Mouse (Mus musculus) heart, embryonic 14.5 days (tissue): ENCODE results near the gene Henmt1. TPM values are rescaled to one million over a fixed set of nuclear protein-coding genes. Genes with fewer than 3 reads are reported as not detected.

ENCODE experiments used
- ATAC-seq: fragments of 200-750 bp; cut with Nextera tagmentation; 2 replicates; pipeline ENCODE4 v1.8.0; 2017; ENCODE audit warnings: low read depth, moderate TSS enrichment; ENCODE audit not compliant: insufficient number of reproducible peaks, insufficient read depth, low FRiP score
- H3K27ac ChIP-seq, 2 experiments: fragments of 200-500 bp in 1 of 2; fragments of 300-500 bp in 1 of 2; sonication (generic) in 1 of 2; replicated peaks in 1 of 2; 2 replicates each; pipeline ENCODE4 v1.5.1; 2012 to 2014; ENCODE audit warnings: low read depth in 2 of 2, low read length in 2 of 2, control low read depth in 1 of 2, mild to moderate bottlenecking in 1 of 2, mixed read lengths in 1 of 2; ENCODE audit not compliant: control insufficient read depth in 1 of 2, insufficient read depth in 1 of 2
- H3K27me3 ChIP-seq: fragments of 300-500 bp; sonication (generic); 2 replicates; pipeline ENCODE4 v1.6.1; 2014; ENCODE audit warnings: mild to moderate bottlenecking, low read length, control low read depth; ENCODE audit not compliant: control insufficient read depth, insufficient read depth
- H3K36me3 ChIP-seq: fragments of 300-500 bp; sonication (generic); 2 replicates; pipeline ENCODE4 v1.6.1; 2014; ENCODE audit warnings: mild to moderate bottlenecking, control low read depth, low read length, mixed read lengths; ENCODE audit not compliant: control insufficient read depth, insufficient read depth
- H3K4me1 ChIP-seq, 2 experiments: fragments of 200-500 bp in 1 of 2; fragments of 300-500 bp in 1 of 2; sonication (generic) in 1 of 2; 2 replicates each; pipeline ENCODE4 v1.6.1; 2012 to 2014; ENCODE audit warnings: low read length in 2 of 2, control low read depth in 1 of 2, mixed read lengths in 1 of 2; ENCODE audit not compliant: control insufficient read depth in 2 of 2, insufficient read depth in 2 of 2
- H3K4me2 ChIP-seq: fragments of 300-500 bp; sonication (generic); 2 replicates; pipeline ENCODE4 v1.6.1; 2014; ENCODE audit warnings: mild to moderate bottlenecking, low read length
- H3K4me3 ChIP-seq, 2 experiments: fragments of 200-500 bp in 1 of 2; fragments of 300-500 bp in 1 of 2; sonication (generic) in 1 of 2; 2 replicates each; pipeline ENCODE4 v1.5.1; 2012 to 2014; ENCODE audit warnings: low read length in 2 of 2, mild to moderate bottlenecking in 2 of 2, control low read depth in 1 of 2, low read depth in 1 of 2, moderate library complexity in 1 of 2; ENCODE audit not compliant: control insufficient read depth in 1 of 2, insufficient read depth in 1 of 2
- H3K9ac ChIP-seq: fragments of 300-500 bp; sonication (generic); 2 replicates; pipeline ENCODE4 v1.6.1; 2014; ENCODE audit warnings: mild to moderate bottlenecking, low read length
- H3K9me3 ChIP-seq: fragments of 300-500 bp; sonication (generic); 2 replicates; pipeline ENCODE4 v1.6.1; 2016; ENCODE audit warnings: low read length, control low read depth; ENCODE audit not compliant: control insufficient read depth
- WGBS: fragments of 180-500 bp; shearing (Covaris S2); extraction: QIAGEN DNeasy Blood & Tissue Kit; methylation state at CpG from one replicate; pipeline ENCODE4 v1.1.7; 2014; 5-methylcytosine and 5-hydroxymethylcytosine counted together
- polyA plus RNA-seq: library from polyadenylated mRNA; unstranded; fragments of >200 nt; fragmentation: Nextera tagmentation; extraction: Ambion mirVana; gene quantifications from 2 replicates; pipeline ENCODE4 v1.2.1, GENCODE M21; 2014

Henmt1 gene
- polyA plus RNA-seq, 1 experiment from 2014 or later: not detected

- Histone ChIP-seq H3K27me3 (no peaks in the 10 kb centered on the region), H3K9me3 (no peaks in the 10 kb centered on the region), H3K4me1 (no peaks in the 10 kb centered on the region), H3K36me3 (peaks cover 43% of the 10 kb centered on the region), H3K9ac (no peak overlapping the region), H3K4me2 (no peak overlapping the region), H3K27ac (no peak overlapping the region), H3K4me3 (no peak overlapping the region)
- WGBS: 41% methylated on average over 5 of the region's 5 CpGs
- ATAC-seq: no peak
Measured at GRCm38 (mm10) chr3:108983989-108984388, 44.3 kb downstream of the Henmt1 start.

- Histone ChIP-seq H3K9ac (no peak overlapping the region), H3K27me3 (no peaks in the 10 kb centered on the region), H3K4me2 (no peak overlapping the region), H3K4me1 (no peaks in the 10 kb centered on the region), H3K36me3 (peaks cover 42% of the 10 kb centered on the region), H3K27ac (no peak overlapping the region), H3K9me3 (no peaks in the 10 kb centered on the region), H3K4me3 (no peak overlapping the region)
- ATAC-seq: no peak
- WGBS: 67% methylated on average over 1 of the region's 1 CpGs
Measured at GRCm38 (mm10) chr3:108986534-108986933, 46.9 kb downstream of the Henmt1 start.

- ATAC-seq: no peak
- no peak overlapping the region for H3K27ac ChIP-seq
- H3K9ac ChIP-seq: no peak overlapping the region
- no peaks in the 10 kb centered on the region for H3K9me3 ChIP-seq
- no peak overlapping the region for H3K4me3 ChIP-seq
- H3K27me3 ChIP-seq: no peaks in the 10 kb centered on the region
- H3K4me1 ChIP-seq: no peaks in the 10 kb centered on the region
- H3K4me2 ChIP-seq: no peak overlapping the region
- WGBS: 73% methylated on average over 12 of the region's 12 CpGs
- peaks cover 48% of the 10 kb centered on the region for H3K36me3 ChIP-seq
Measured at GRCm38 (mm10) chr3:108987009-108987659, 47.5 kb downstream of the Henmt1 start.

DNA sequence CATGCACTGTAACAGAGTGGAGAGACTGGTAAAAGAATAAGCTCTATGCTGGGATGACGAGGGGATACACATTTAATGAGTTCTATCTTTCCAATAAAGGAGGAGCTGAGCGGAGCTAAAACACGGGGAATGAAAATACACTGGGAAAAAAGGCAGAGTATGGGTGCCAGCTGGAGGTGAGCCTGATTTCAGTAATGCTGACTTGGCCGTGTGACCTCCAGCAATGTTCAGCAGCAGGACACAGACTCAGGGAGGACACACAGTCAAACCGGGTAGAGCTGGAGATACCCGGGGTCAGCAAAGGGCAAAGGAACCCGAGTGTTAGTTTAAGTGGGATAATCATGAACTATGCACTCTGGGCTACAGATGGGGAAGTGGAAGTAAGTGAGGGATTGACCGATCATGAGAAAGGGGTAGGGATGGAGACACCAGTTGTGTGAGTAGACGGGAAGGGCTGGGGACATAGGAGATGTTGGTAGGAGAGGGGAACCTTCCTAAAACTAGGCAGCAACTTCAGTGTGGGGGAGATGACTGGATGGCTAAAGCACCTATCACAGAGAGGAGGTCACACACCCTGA is 50.4 kb downstream of the Henmt1 start:
- WGBS: 78% methylated on average over 9 of the region's 9 CpGs
- peaks cover 50% of the 10 kb centered on the region for H3K36me3 ChIP-seq

GRCm38 (mm10) chr3:108994477-108994876 is 54.8 kb downstream of the Henmt1 start:
- H3K9ac ChIP-seq: no peak overlapping the region
- 93% methylated on average over 2 of the region's 2 CpGs for WGBS

More for the DNA sequence above, 50.4 kb downstream of the Henmt1 start:
- Histone ChIP-seq H3K27ac (no peak overlapping the region), H3K9ac (no peak overlapping the region), H3K27me3 (no peaks in the 10 kb centered on the region), H3K4me2 (no peak overlapping the region), H3K9me3 (no peaks in the 10 kb centered on the region), H3K4me1 (no peaks in the 10 kb centered on the region), H3K4me3 (no peak overlapping the region)
- ATAC-seq: no peak; the same call in 1 of the 2 replicates

DNA sequence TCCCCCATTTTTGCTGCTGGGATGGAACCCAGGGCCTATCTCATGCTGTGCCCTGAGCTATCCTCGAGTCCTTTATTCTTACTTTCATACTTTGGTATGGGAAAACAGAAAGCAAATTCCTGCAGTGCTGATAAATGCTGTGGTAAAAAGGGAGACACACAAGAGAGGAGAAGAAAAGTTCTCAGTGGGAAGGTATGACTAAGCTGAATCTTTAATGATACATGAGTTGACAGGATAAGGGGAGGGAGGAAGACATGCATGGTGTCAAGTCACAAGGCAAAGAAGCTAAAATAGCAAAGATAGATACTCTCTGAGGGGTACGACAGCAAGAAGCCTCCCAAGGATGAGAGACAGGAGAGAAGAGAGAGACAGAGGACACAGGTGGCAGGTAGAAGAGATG is 55.7 kb downstream of the Henmt1 start:
- H3K4me3 ChIP-seq: no peak overlapping the region
- 0 out of 4 replicates have a peak, but pooled peaks cover 2 to 8% of the 10 kb centered on the region in 2 experiments for H3K4me1 ChIP-seq
- H3K27me3 ChIP-seq: no peaks in the 10 kb centered on the region
- no peak overlapping the region for H3K27ac ChIP-seq
- no peaks in the 10 kb centered on the region for H3K9me3 ChIP-seq
- peaks cover 24% of the 10 kb centered on the region for H3K36me3 ChIP-seq
- H3K4me2 ChIP-seq: no peak overlapping the region
- no peak for ATAC-seq
- 64% methylated on average over 2 of the region's 2 CpGs for WGBS
- no peak overlapping the region for H3K9ac ChIP-seq

More at GRCm38 (mm10) chr3:108994477-108994876, 54.8 kb downstream of the Henmt1 start:
- no peak overlapping the region for H3K27ac ChIP-seq
- H3K4me2 ChIP-seq: no peak overlapping the region
- no peak for ATAC-seq
- H3K36me3 ChIP-seq: peaks cover 30% of the 10 kb centered on the region
- no peaks in the 10 kb centered on the region for H3K9me3 ChIP-seq
- H3K4me3 ChIP-seq: no peak overlapping the region
- H3K4me1 ChIP-seq: 0 out of 4 replicates have a peak, but pooled peaks cover 2 to 8% of the 10 kb centered on the region in 2 experiments
- no peaks in the 10 kb centered on the region for H3K27me3 ChIP-seq

- Histone ChIP-seq H3K4me1 (0 out of 4 replicates have a peak, but pooled peaks cover 2 to 8% of the 10 kb centered on the region in 2 experiments), H3K27ac (no peak overlapping the region), H3K9me3 (no peaks in the 10 kb centered on the region), H3K9ac (no peak overlapping the region), H3K4me3 (no peak overlapping the region), H3K36me3 (peaks cover 20% of the 10 kb centered on the region), H3K4me2 (peak overlapping the region; percentile 21; the same call in 1 of the 2 replicates), H3K27me3 (no peaks in the 10 kb centered on the region)
- 37% methylated on average over 11 of the region's 11 CpGs for WGBS
- no peak for ATAC-seq
Measured at GRCm38 (mm10) chr3:108997284-108997683, 57.6 kb downstream of the Henmt1 start.
